Mouse (Mus musculus) forebrain, embryonic 16.5 days (tissue): ENCODE results near the gene 4930556J24Rik. TPM values are rescaled to one million over a fixed set of nuclear protein-coding genes. Genes with fewer than 3 reads are reported as not detected.

Experiments used
- ATAC-seq: fragments of 200-750 bp; cut with Nextera tagmentation; 2 replicates; pipeline ENCODE4 v1.8.0; 2017; ENCODE audit warnings: mild to moderate bottlenecking, moderate library complexity
- H3K27ac ChIP-seq: fragments of 300-500 bp; sonication (generic); 2 replicates; pipeline ENCODE4 v1.5.1; 2014; ENCODE audit warnings: low read length, control low read depth
- H3K27me3 ChIP-seq: fragments of 300-500 bp; sonication (generic); replicated peaks from 2 replicates; pipeline ENCODE4 v1.6.1; 2014; ENCODE audit warnings: low read length; ENCODE audit not compliant: control insufficient read depth, insufficient read depth
- H3K36me3 ChIP-seq: fragments of 300-500 bp; sonication (generic); 2 replicates; pipeline ENCODE4 v1.6.1; 2014; ENCODE audit not compliant: control insufficient read depth, insufficient read depth
- H3K4me1 ChIP-seq: fragments of 300-500 bp; sonication (generic); replicated peaks from 2 replicates; pipeline ENCODE4 v1.6.1; 2014; ENCODE audit warnings: low read length; ENCODE audit not compliant: control insufficient read depth, insufficient read depth
- H3K4me2 ChIP-seq: fragments of 300-500 bp; sonication (generic); 2 replicates; pipeline ENCODE4 v1.6.1; 2014; ENCODE audit warnings: mild to moderate bottlenecking, low read length, control low read depth
- H3K4me3 ChIP-seq: fragments of 300-500 bp; sonication (generic); replicated peaks from 2 replicates; pipeline ENCODE4 v1.5.1; 2014; ENCODE audit warnings: mild to moderate bottlenecking, low read length, control low read depth
- H3K9ac ChIP-seq: fragments of 300-500 bp; sonication (generic); replicated peaks from 2 replicates; pipeline ENCODE4 v1.6.1; 2014; ENCODE audit warnings: low read depth, low read length, control low read depth
- H3K9me3 ChIP-seq: fragments of 300-500 bp; sonication (generic); 2 replicates; pipeline ENCODE4 v1.6.1; 2016; ENCODE audit warnings: low read length; ENCODE audit not compliant: control insufficient read depth
- WGBS: fragments of 180-500 bp; shearing (Covaris S2); extraction: QIAGEN DNeasy Blood & Tissue Kit; methylation state at CpG from one replicate; pipeline ENCODE4 v1.1.7; 2014; 5-methylcytosine and 5-hydroxymethylcytosine counted together
- polyA plus RNA-seq: library from polyadenylated mRNA; unstranded; fragments of >200 nt; fragmentation: Nextera tagmentation; extraction: Ambion mirVana; gene quantifications from 2 replicates; pipeline ENCODE4 v1.2.1, GENCODE M21; 2015

The 4930556J24Rik gene
- polyA plus RNA-seq, 1 experiment from 2014 or later, result 0.30 TPM

GRCm38 (mm10) chr11:3982275-3983209 is 6.0 kb upstream of the 4930556J24Rik start:
- Histone ChIP-seq H3K4me3 (no peak overlapping the region), H3K27ac (no peak overlapping the region), H3K9me3 (no peaks in the 10 kb centered on the region), H3K4me1 (peaks cover 7% of the 10 kb centered on the region), H3K27me3 (0 out of 2 replicates have a peak, but pooled peaks cover 3% of the 10 kb centered on the region), H3K4me2 (no peak overlapping the region), H3K36me3 (peaks cover 15% of the 10 kb centered on the region), H3K9ac (no peak overlapping the region)
- WGBS, result 73% methylated on average over 7 of the region's 7 CpGs
- ATAC-seq, result no peak

- Histone ChIP-seq H3K27ac (no peak overlapping the region), H3K9me3 (no peaks in the 10 kb centered on the region), H3K4me1 (peaks cover 7% of the 10 kb centered on the region), H3K36me3 (peaks cover 20% of the 10 kb centered on the region), H3K4me2 (no peak overlapping the region), H3K4me3 (no peak overlapping the region), H3K9ac (no peak overlapping the region), H3K27me3 (0 out of 2 replicates have a peak, but pooled peaks cover 3% of the 10 kb centered on the region)
- WGBS, result 81% methylated on average over 6 of the region's 6 CpGs
- no peak for ATAC-seq
These were observed 5.0 kb upstream of the 4930556J24Rik start for GRCm38 (mm10) chr11:3981536-3981935.

- 90% methylated on average over 5 of the region's 5 CpGs for WGBS
- peaks cover 35% of the 10 kb centered on the region for H3K36me3 ChIP-seq
These were observed 1.8 kb upstream of the 4930556J24Rik start for GRCm38 (mm10) chr11:3978421-3978820.

DNA sequence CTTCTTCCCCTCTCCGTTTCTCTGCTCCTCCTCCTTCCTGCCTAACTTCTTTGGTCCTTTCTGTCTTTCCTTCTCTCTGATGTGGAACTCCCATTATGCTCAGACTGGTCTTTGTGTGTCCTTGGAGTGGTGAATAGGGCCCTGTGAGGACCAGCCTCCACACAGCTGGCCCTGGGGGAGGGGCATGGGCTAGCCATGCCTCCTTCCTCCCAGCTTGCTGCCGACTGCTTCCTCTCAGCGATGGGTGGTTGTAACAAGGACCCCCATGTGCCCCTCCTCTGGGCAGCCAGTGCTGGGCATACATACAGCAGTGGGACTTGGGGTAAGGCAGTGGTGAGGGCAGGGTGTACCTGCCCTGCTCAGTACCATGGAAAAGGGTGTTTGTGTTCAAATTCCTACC is 2.3 kb downstream of the 4930556J24Rik start:
- no peak overlapping the region for H3K4me3 ChIP-seq
- no peak overlapping the region for H3K27ac ChIP-seq
- ATAC-seq, result no peak
- no peaks in the 10 kb centered on the region for H3K4me1 ChIP-seq
- H3K4me2 ChIP-seq, result no peak overlapping the region
- 46% methylated on average over 3 of the region's 3 CpGs for WGBS
- no peak overlapping the region for H3K9ac ChIP-seq
- H3K27me3 ChIP-seq, result no peaks in the 10 kb centered on the region
- peaks cover 49% of the 10 kb centered on the region for H3K36me3 ChIP-seq
- no peaks in the 10 kb centered on the region for H3K9me3 ChIP-seq

More at GRCm38 (mm10) chr11:3978421-3978820, 1.8 kb upstream of the 4930556J24Rik start:
- H3K4me2 ChIP-seq, result no peak overlapping the region
- H3K9me3 ChIP-seq, result no peaks in the 10 kb centered on the region
- no peak overlapping the region for H3K9ac ChIP-seq
- ATAC-seq, result no peak
- H3K4me3 ChIP-seq, result no peak overlapping the region
- H3K27me3 ChIP-seq, result no peaks in the 10 kb centered on the region
- H3K4me1 ChIP-seq, result peaks cover 4% of the 10 kb centered on the region
- no peak overlapping the region for H3K27ac ChIP-seq

- Histone ChIP-seq H3K9ac (no peak overlapping the region), H3K4me2 (no peak overlapping the region), H3K4me1 (no peaks in the 10 kb centered on the region), H3K36me3 (peaks cover 41% of the 10 kb centered on the region), H3K27ac (no peak overlapping the region), H3K27me3 (no peaks in the 10 kb centered on the region), H3K4me3 (no peak overlapping the region), H3K9me3 (no peaks in the 10 kb centered on the region)
- 96% methylated on average over 7 of the region's 7 CpGs for WGBS
- no peak for ATAC-seq
These were observed 3.5 kb downstream of the 4930556J24Rik start for GRCm38 (mm10) chr11:3973081-3973480.

- H3K4me1 ChIP-seq, result 0 out of 2 replicates have a peak, but pooled peaks cover 5% of the 10 kb centered on the region
- no peaks in the 10 kb centered on the region for H3K27me3 ChIP-seq
- H3K9me3 ChIP-seq, result no peaks in the 10 kb centered on the region
- no peak overlapping the region for H3K4me3 ChIP-seq
- WGBS, result 99% methylated on average over 7 of the region's 7 CpGs
- H3K4me2 ChIP-seq, result no peak overlapping the region
- H3K27ac ChIP-seq, result no peak overlapping the region
- H3K9ac ChIP-seq, result no peak overlapping the region
- no peak for ATAC-seq
- peaks cover 28% of the 10 kb centered on the region for H3K36me3 ChIP-seq
These were observed 6.2 kb downstream of the 4930556J24Rik start for GRCm38 (mm10) chr11:3970361-3970760.

DNA sequence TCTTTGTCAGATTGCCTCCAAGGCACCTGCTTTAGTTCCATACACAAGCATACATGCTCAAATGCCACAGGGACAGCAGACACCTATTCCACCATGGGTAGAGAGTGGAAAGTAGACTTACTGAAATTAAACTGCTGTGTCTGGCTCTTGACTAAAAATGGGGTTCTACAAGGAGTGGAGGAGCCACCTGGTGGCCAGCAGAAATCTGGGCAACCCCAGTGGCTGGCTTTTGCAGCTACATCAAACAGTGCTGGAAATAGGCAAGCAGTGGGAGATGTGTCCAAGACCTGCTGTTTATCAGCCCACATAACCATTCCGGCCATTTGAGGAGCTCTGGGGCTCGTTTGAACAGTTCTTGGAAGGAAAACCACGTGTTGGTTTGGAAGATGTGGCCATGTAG is 6.7 kb downstream of the 4930556J24Rik start:
- Histone ChIP-seq H3K4me1 (peaks cover 9% of the 10 kb centered on the region), H3K9ac (no peak overlapping the region), H3K4me3 (no peak overlapping the region), H3K27me3 (no peaks in the 10 kb centered on the region), H3K9me3 (no peaks in the 10 kb centered on the region), H3K4me2 (no peak overlapping the region), H3K36me3 (peaks cover 28% of the 10 kb centered on the region), H3K27ac (no peak overlapping the region)
- WGBS, result 90% methylated on average over 3 of the region's 3 CpGs
- ATAC-seq, result no peak

DNA sequence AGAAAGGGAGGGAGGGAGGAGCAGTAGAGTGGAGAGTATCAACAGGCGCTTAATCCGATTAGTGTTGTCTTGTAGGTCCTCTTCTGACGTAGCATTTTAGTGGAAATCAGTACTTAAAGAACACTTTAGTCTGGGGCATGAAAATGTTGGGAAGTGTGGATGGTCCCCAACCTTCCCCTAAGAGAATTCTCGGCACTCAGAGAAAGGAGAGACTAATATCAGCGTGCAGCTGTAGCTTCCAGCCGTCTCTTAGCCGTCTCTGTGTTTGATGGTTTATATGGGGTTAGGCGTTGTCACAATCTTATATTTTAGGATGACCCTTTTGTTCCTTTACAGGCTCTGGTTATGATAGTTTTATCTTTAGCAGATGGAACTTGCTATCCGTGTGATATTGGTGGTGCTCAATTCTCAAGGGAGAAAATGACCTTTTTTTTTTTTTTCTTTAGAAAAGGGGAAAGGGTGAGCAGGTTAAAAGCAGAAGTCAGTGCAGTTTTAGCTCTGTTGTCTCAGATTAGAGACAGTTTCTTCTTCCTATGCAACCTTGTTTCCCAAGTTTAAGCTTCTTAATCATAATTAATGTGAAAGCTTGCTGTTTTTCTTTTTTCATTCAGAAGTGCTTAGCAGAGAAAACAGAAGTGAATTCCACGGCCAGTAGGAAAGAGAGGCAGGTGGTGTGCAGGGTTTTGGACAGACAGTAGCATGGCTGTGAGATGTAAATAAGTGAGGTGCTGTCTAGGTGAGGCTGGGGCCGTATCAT is 12.0 kb downstream of the 4930556J24Rik start:
- H3K4me2 ChIP-seq, result peak overlapping the region; percentile 88
- peak overlapping the region; percentile 63 for H3K4me3 ChIP-seq
- no peak for ATAC-seq
- peaks cover 18% of the 10 kb centered on the region for H3K4me1 ChIP-seq
- no peaks in the 10 kb centered on the region for H3K9me3 ChIP-seq
- H3K27ac ChIP-seq, result no peak overlapping the region
- peak overlapping the region; percentile 52 for H3K9ac ChIP-seq
- H3K36me3 ChIP-seq, result peaks cover 1% of the 10 kb centered on the region; the same call in 1 of the 2 replicates
- 14% methylated on average over 11 of the region's 11 CpGs for WGBS
- H3K27me3 ChIP-seq, result no peaks in the 10 kb centered on the region
